Mouse (Mus musculus) kidney, adult 2 months (tissue): ENCODE measurements around the gene Prkcz.

Experiments used
- CTCF ChIP-seq: fragments of 200-500 bp; conservative IDR thresholded peaks from 2 replicates; pipeline ENCODE4 v1.5.1; 2011; ENCODE audit warnings: low read depth, mild to moderate bottlenecking, control low read depth, low read length, moderate library complexity, mixed read lengths; ENCODE audit not compliant: insufficient read depth, insufficient read length
- POLR2A ChIP-seq: fragments of 200-500 bp; IDR thresholded peaks from one replicate; pipeline ENCODE4 v1.6.1; 2011; ENCODE audit warnings: low read depth, low read length, control low read depth

DNA sequence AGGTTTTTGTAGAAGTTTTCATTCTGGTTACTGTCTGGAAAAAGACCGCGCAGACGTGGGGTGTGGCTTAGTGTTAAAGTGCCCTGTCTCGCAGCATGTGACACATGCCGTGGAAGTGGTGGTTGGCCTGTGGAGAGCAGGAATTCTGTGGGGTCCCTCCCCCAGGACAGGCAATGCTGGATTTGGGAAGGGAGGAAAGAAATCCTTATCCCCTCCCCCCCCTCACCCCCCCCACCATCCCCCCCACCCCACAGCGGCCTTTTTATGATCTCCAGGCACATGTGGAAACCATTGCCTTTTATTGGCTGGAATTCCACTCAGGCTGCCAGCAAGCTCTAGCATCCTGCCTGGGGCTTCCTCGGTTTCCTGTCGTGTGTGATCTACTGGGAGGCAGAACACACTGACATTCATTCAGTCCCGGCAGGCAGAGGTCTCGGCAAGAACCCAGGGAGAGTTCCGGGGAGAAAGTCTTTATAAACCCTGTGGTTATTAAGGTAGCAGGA is 78.1 kb downstream of the Prkcz start:
- TF ChIP-seq CTCF: no peak
- no peak for TF ChIP-seq POLR2A
